Mouse (Mus musculus) ES-E14 (cell line): ENCODE results near the gene Lrrc1.

ENCODE experiments used
- HCFC1 ChIP-seq: IDR thresholded peaks from 2 replicates; pipeline ENCODE4 v1.6.1; 2012; ENCODE audit warnings: low read length, inconsistent platforms, borderline replicate concordance; ENCODE audit not compliant: insufficient read depth
- MAFK ChIP-seq: IDR thresholded peaks from 2 replicates; pipeline ENCODE4 v1.6.1; 2014; ENCODE audit warnings: mild to moderate bottlenecking, low read depth, low read length, inconsistent platforms; ENCODE audit not compliant: insufficient read depth
- ZC3H11A ChIP-seq: IDR thresholded peaks from 2 replicates; pipeline ENCODE4 v1.6.1; 2012; ENCODE audit warnings: low read depth, mild to moderate bottlenecking, inconsistent platforms, low read length, borderline replicate concordance
- ZNF384 ChIP-seq: IDR thresholded peaks from 2 replicates; pipeline ENCODE4 v1.6.1; 2012; ENCODE audit warnings: low read depth, low read length, inconsistent platforms

DNA sequence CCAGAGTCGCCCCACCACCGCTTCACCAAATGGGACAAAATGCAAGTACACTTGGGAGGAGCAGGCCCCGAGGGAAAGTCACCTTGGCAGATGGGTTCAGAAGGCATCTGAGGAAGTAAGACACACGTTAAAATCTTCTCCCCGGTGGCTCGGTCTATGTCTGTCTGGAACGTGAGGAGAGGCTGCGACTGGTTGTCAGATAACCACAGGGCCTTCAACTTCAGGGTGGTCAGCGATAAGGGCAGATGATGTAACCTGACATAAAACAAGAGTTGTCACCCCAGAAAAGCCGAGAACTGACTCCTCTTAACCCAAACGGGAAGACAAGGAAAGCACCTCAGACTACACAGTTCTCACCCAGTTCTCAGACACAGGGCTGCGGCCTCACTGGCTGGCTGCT, 109.7 kb downstream of the Lrrc1 start:
- TF ChIP-seq MAFK (no peak), HCFC1 (no peak), ZNF384 (no peak), ZC3H11A (no peak)
